Mouse (Mus musculus) neural tube, embryonic 15.5 days (tissue): ENCODE results near the gene Zbtb7b. TPM values are rescaled to one million over a fixed set of nuclear protein-coding genes. Genes with fewer than 3 reads are reported as not detected.

Source experiments
- ATAC-seq: fragments of 200-750 bp; cut with Nextera tagmentation; 2 replicates; pipeline ENCODE4 v1.8.0; 2017; ENCODE audit warnings: mild to moderate bottlenecking, moderate TSS enrichment, moderate library complexity; ENCODE audit not compliant: low FRiP score
- H3K27ac ChIP-seq: fragments of 300-500 bp; sonication (generic); replicated peaks from 2 replicates; pipeline ENCODE4 v1.5.1; 2015; ENCODE audit warnings: mild to moderate bottlenecking, inconsistent platforms
- H3K27me3 ChIP-seq: fragments of 300-500 bp; sonication (generic); replicated peaks from 2 replicates; pipeline ENCODE4 v1.6.1; 2015; ENCODE audit warnings: inconsistent platforms
- H3K36me3 ChIP-seq: fragments of 300-500 bp; sonication (generic); 2 replicates; pipeline ENCODE4 v1.6.1; 2015; ENCODE audit warnings: inconsistent platforms
- H3K4me1 ChIP-seq: fragments of 300-500 bp; sonication (generic); 2 replicates; pipeline ENCODE4 v1.6.1; 2015; ENCODE audit warnings: inconsistent platforms
- H3K4me2 ChIP-seq: fragments of 300-500 bp; sonication (generic); 2 replicates; pipeline ENCODE4 v1.6.1; 2015; ENCODE audit warnings: inconsistent platforms, mild to moderate bottlenecking, moderate library complexity
- H3K4me3 ChIP-seq: fragments of 300-500 bp; sonication (generic); replicated peaks from 2 replicates; pipeline ENCODE4 v1.5.1; 2015; ENCODE audit warnings: mild to moderate bottlenecking, inconsistent platforms
- H3K9ac ChIP-seq: fragments of 300-500 bp; sonication (generic); replicated peaks from 2 replicates; pipeline ENCODE4 v1.6.1; 2015; ENCODE audit warnings: mild to moderate bottlenecking, inconsistent platforms
- H3K9me3 ChIP-seq: fragments of 300-500 bp; sonication (generic); replicated peaks from 2 replicates; pipeline ENCODE4 v1.6.1; 2016; ENCODE audit warnings: inconsistent platforms
- WGBS: fragments of 180-500 bp; shearing (Covaris S2); methylation state at CpG from one replicate; pipeline ENCODE4 v1.1.7; 2015; ENCODE audit warnings: mixed read lengths; 5-methylcytosine and 5-hydroxymethylcytosine counted together
- polyA plus RNA-seq: library from polyadenylated mRNA; unstranded; fragments of >200 nt; fragmentation: Nextera tagmentation; extraction: Ambion mirVana; gene quantifications from 2 replicates; pipeline ENCODE4 v1.2.1, GENCODE M21; 2015

Gene Zbtb7b
- polyA plus RNA-seq, 1 experiment from 2014 or later = 0.73 TPM

- Histone ChIP-seq H3K36me3 (peaks cover 21% of the 10 kb centered on the region; the same call in 1 of the 2 replicates), H3K9me3 (no peaks in the 10 kb centered on the region), H3K4me2 (peak overlapping the region; percentile 66), H3K4me1 (peaks cover 54% of the 10 kb centered on the region), H3K9ac (peak overlapping the region; percentile 39), H3K27me3 (no peaks in the 10 kb centered on the region), H3K4me3 (peak overlapping the region; percentile 35), H3K27ac (no peak overlapping the region)
- WGBS = 4% methylated on average over 11 of the region's 11 CpGs
- peak; percentile 63 for ATAC-seq
Observed at GRCm38 (mm10) chr3:89340465-89340864, 54.1 kb downstream of the Zbtb7b start.

- peaks cover 17% of the 10 kb centered on the region; the same call in 1 of the 2 replicates for H3K36me3 ChIP-seq
- 0 out of 2 replicates have a peak overlapping the region, but pooled peaks have one; percentile 11 for H3K9ac ChIP-seq
- 32% methylated on average over 8 of the region's 8 CpGs for WGBS
- H3K4me2 ChIP-seq = 0 out of 2 replicates have a peak overlapping the region, but pooled peaks have one; percentile 3
- H3K27me3 ChIP-seq = no peaks in the 10 kb centered on the region
- ATAC-seq = no peak
- no peak overlapping the region for H3K4me3 ChIP-seq
- H3K4me1 ChIP-seq = peaks cover 54% of the 10 kb centered on the region
- H3K27ac ChIP-seq = no peak overlapping the region
- H3K9me3 ChIP-seq = no peaks in the 10 kb centered on the region
Observed at GRCm38 (mm10) chr3:89339416-89339815, 55.2 kb downstream of the Zbtb7b start.

- H3K4me2 ChIP-seq = peak within 1 kb of the TSS; percentile 90
- peak within 1 kb of the TSS; percentile 77 for H3K4me3 ChIP-seq
- H3K9me3 ChIP-seq = no peaks in the 10 kb centered on the region
- ATAC-seq = peak; percentile 71
- peaks cover 4% of the 10 kb centered on the region; the same call in 1 of the 2 replicates for H3K36me3 ChIP-seq
- peak within 1 kb of the TSS; percentile 58; the same call in 1 of the 2 replicates for H3K27ac ChIP-seq
- under 1% methylated on average over 41 of the region's 44 CpGs for WGBS
- H3K9ac ChIP-seq = peak within 1 kb of the TSS; percentile 71
- no peaks in the 10 kb centered on the region for H3K27me3 ChIP-seq
- peaks cover 59% of the 10 kb centered on the region for H3K4me1 ChIP-seq
Observed at GRCm38 (mm10) chr3:89337721-89338578, 56.6 kb downstream of the Zbtb7b start, which contains the start of gene Efna4. TSS of gene Efna4 (minus strand) at chr3:89338028.

- H3K4me1 ChIP-seq = peaks cover 66% of the 10 kb centered on the region
- WGBS = 1% methylated on average over 21 of the region's 21 CpGs
- no peaks in the 10 kb centered on the region for H3K9me3 ChIP-seq
- H3K36me3 ChIP-seq = no peaks in the 10 kb centered on the region
- H3K27me3 ChIP-seq = no peaks in the 10 kb centered on the region
- peak overlapping the region; percentile 71 for H3K9ac ChIP-seq
- peak overlapping the region; percentile 77 for H3K4me3 ChIP-seq
- ATAC-seq = no peak; the same call in 1 of the 2 replicates
- H3K4me2 ChIP-seq = peak overlapping the region; percentile 90
- peak overlapping the region; percentile 58; the same call in 1 of the 2 replicates for H3K27ac ChIP-seq
Observed at GRCm38 (mm10) chr3:89337062-89337720, 57.4 kb downstream of the Zbtb7b start.

- Histone ChIP-seq H3K4me1 (peaks cover 66% of the 10 kb centered on the region), H3K27ac (no peak overlapping the region)
- WGBS = 11% methylated on average over 6 of the region's 6 CpGs
Observed at GRCm38 (mm10) chr3:89336529-89336928, 58.0 kb downstream of the Zbtb7b start.

GRCm38 (mm10) chr3:89333053-89333452 lies 61.5 kb downstream of the Zbtb7b start:
- no peaks in the 10 kb centered on the region for H3K9me3 ChIP-seq
- no peak overlapping the region for H3K27ac ChIP-seq
- no peak overlapping the region for H3K4me3 ChIP-seq
- no peak for ATAC-seq
- H3K4me1 ChIP-seq = peaks cover 45% of the 10 kb centered on the region
- no peaks in the 10 kb centered on the region for H3K36me3 ChIP-seq
- WGBS = 41% methylated on average over 11 of the region's 11 CpGs
- no peak overlapping the region for H3K9ac ChIP-seq
- H3K4me2 ChIP-seq = no peak overlapping the region
- H3K27me3 ChIP-seq = no peaks in the 10 kb centered on the region

More at GRCm38 (mm10) chr3:89336529-89336928, 58.0 kb downstream of the Zbtb7b start:
- Histone ChIP-seq H3K4me2 (peak overlapping the region; percentile 90), H3K9me3 (no peaks in the 10 kb centered on the region), H3K9ac (no peak overlapping the region), H3K36me3 (no peaks in the 10 kb centered on the region), H3K27me3 (no peaks in the 10 kb centered on the region), H3K4me3 (peak overlapping the region; percentile 77)
- ATAC-seq = no peak

GRCm38 (mm10) chr3:89332476-89332875 lies 62.1 kb downstream of the Zbtb7b start:
- Histone ChIP-seq H3K9ac (no peak overlapping the region), H3K36me3 (no peaks in the 10 kb centered on the region)
- no peak for ATAC-seq

GRCm38 (mm10) chr3:89332013-89332412 lies 62.6 kb downstream of the Zbtb7b start:
- Histone ChIP-seq H3K27me3 (no peaks in the 10 kb centered on the region), H3K9ac (no peak overlapping the region), H3K9me3 (no peaks in the 10 kb centered on the region), H3K4me2 (no peak overlapping the region), H3K27ac (no peak overlapping the region), H3K4me3 (no peak overlapping the region), H3K36me3 (no peaks in the 10 kb centered on the region), H3K4me1 (peaks cover 46% of the 10 kb centered on the region)
- WGBS = 34% methylated on average over 10 of the region's 10 CpGs
- ATAC-seq = no peak

More at GRCm38 (mm10) chr3:89332476-89332875, 62.1 kb downstream of the Zbtb7b start:
- no peaks in the 10 kb centered on the region for H3K9me3 ChIP-seq
- H3K27me3 ChIP-seq = no peaks in the 10 kb centered on the region
- no peak overlapping the region for H3K4me2 ChIP-seq
- H3K4me1 ChIP-seq = peaks cover 46% of the 10 kb centered on the region
- no peak overlapping the region for H3K4me3 ChIP-seq
- H3K27ac ChIP-seq = no peak overlapping the region
- WGBS = 20% methylated on average over 12 of the region's 12 CpGs

- Histone ChIP-seq H3K4me1 (peaks cover 44% of the 10 kb centered on the region), H3K36me3 (no peaks in the 10 kb centered on the region), H3K9me3 (no peaks in the 10 kb centered on the region), H3K9ac (no peak overlapping the region), H3K27me3 (no peaks in the 10 kb centered on the region), H3K4me3 (no peak overlapping the region), H3K27ac (no peak overlapping the region), H3K4me2 (no peak overlapping the region)
- 74% methylated on average over 13 of the region's 13 CpGs for WGBS
- 0 out of 2 replicates have a peak, but pooled peaks have one; percentile 9 for ATAC-seq
Observed at GRCm38 (mm10) chr3:89331561-89331960, 63.0 kb downstream of the Zbtb7b start.

- H3K27ac ChIP-seq = no peak overlapping the region
- no peak for ATAC-seq
- no peak overlapping the region for H3K9ac ChIP-seq
- H3K4me2 ChIP-seq = no peak overlapping the region
- H3K9me3 ChIP-seq = no peaks in the 10 kb centered on the region
- H3K36me3 ChIP-seq = no peaks in the 10 kb centered on the region
- 19% methylated on average over 10 of the region's 10 CpGs for WGBS
- H3K4me3 ChIP-seq = no peak overlapping the region
- H3K27me3 ChIP-seq = no peaks in the 10 kb centered on the region
- peaks cover 40% of the 10 kb centered on the region for H3K4me1 ChIP-seq
Observed at GRCm38 (mm10) chr3:89330948-89331347, 63.6 kb downstream of the Zbtb7b start.

- peaks cover 40% of the 10 kb centered on the region for H3K4me1 ChIP-seq
- H3K4me3 ChIP-seq = no peak overlapping the region
- no peak overlapping the region for H3K9ac ChIP-seq
- no peaks in the 10 kb centered on the region for H3K9me3 ChIP-seq
- 36% methylated on average over 3 of the region's 3 CpGs for WGBS
- no peak for ATAC-seq
- H3K27ac ChIP-seq = no peak overlapping the region
- H3K36me3 ChIP-seq = no peaks in the 10 kb centered on the region
- no peak overlapping the region for H3K4me2 ChIP-seq
- no peaks in the 10 kb centered on the region for H3K27me3 ChIP-seq
Observed at GRCm38 (mm10) chr3:89330346-89330745, 64.2 kb downstream of the Zbtb7b start.
